Mouse (Mus musculus): ENCODE measurements at regions not wholly inside any gene's neighbourhood (a gene's known extent, or its start where the extent isn't known, plus 50 kb on each side); places are given as distances from the start of the nearest gene placed in this dataset.

DNA sequence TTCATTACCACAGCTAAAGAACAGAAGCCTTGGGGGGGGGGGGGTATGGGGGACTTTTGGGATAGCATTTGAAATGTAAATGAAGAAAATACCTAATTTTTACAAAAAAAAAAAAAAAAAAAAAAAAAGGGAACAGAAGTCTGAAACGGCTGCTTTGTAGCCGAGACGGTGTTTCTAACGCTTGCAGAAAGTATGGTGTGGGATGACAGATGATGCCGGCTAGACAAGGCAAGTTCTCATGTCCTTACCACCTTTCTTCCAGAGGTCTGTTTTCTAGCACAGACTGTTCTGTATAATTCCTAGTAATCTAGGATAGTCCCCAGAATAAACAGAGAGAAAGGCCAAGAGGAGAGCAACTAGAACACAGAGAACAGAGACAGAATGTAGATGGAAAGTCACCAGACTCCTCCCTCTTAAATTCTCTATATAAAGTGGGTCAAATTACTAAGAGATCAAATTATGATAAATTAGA lies 67.2 kb upstream of the Chd2 start:
- TF ChIP-seq EP300 (IDR thresholded peaks at IDR 0.05; ENCODE audit: low read depth) (no peak), CTCF (IDR thresholded peaks at IDR 0.05; ENCODE audit: low read depth) (no peak)

Measured in heart, postnatal 0 days (tissue).